Mouse (Mus musculus): ENCODE measurements around the gene Guca2b.
"Not testable (repeated sequence)": the region's sequence is repeated elsewhere in the genome, so short reads cannot be mapped to it uniquely, and the experiment has no call there.

The Guca2b gene

GRCm38 (mm10) chr4:119642666-119643065 lies 16.1 kb downstream of the Guca2b start:
- DNase-seq = no peak

- no peak for DNase-seq
These were observed 20.1 kb downstream of the Guca2b start for GRCm38 (mm10) chr4:119638656-119639055.

GRCm38 (mm10) chr4:119637946-119638345 lies 20.8 kb downstream of the Guca2b start:
- no peak for DNase-seq

- DNase-seq = no peak
These were observed 21.4 kb downstream of the Guca2b start, which contains the start of gene Guca2a for GRCm38 (mm10) chr4:119637176-119637845. Gene Guca2a (plus strand): TSS chr4:119637704.

- DNase-seq = no peak
These were observed 22.0 kb downstream of the Guca2b start for GRCm38 (mm10) chr4:119636731-119637130.

- DNase-seq = no peak
These were observed 23.1 kb downstream of the Guca2b start for GRCm38 (mm10) chr4:119635686-119636085.

DNA sequence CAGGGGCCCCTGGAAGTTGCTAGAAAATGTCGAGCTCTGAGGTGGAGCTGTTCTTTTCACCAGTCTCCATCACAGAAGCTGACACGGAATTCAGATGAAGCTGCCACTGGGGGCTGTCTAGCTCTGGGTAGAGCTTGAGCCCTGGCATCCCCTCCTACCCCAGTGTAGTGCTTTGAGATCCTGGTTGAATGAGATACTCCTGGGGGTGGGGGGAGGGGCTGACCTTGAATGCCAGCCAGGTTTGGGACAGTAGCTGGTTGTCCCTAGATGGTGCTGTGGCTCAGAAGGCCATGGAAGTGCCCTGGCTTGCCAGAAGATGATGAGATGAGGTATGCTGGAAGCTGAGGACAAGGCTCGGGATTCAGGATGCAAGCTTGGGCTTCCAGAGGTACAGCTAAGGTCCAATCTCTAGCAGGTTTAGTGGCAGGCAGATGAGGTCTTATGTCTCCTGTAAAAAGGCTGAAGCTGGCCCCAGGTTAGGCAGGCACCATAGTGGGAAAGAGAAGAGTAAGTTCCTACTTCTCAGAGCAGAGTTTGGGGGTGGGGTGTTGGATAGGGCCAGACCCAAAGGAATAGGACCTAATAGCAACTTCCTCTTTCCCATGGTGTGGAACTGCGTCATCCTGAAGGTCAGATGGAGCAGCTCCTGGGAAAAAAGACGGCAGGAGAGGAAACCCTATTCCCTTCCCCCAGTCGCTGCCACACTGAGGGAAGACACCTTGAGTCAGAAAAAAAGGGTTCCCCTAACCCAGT lies 23.7 kb downstream of the Guca2b start:
- DNase-seq = no peak

DNA sequence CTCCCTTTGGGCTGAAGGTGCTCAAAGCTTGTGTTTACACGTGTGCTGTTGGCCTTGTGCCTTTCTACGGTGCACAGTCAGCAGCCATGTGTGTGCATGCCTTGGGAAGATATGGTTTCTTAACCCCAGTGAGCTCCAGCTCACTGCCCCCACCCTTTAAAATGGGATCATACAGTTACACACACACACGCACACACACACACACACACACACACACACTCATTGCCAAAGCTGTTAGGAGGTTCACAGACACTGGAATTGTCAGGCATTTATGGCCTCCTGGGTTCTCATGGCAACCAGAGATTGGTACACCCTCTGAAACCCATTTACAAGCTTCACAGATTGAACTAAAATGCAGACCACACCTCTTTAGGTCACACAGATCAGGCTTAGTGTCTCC lies 24.8 kb downstream of the Guca2b start:
- no peak for DNase-seq

DNA sequence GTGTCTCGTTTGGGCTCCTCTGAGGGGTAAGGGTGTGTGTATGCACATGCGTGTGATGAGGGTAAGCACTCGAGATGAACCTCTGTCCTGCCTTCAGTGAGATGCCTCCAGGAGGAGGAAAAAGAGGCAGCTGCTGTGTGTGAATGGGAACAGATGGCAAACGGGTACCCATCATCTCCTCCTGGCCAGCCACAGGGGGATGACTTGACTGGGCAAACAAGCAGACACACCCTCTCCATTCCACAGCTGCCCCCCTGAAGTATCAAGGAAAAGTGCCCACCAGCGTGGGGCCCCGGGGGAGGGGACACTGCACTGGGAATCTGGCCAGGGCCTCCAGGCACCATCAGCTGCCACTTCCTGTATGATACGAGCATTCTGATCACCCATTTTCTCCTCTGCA lies 25.4 kb downstream of the Guca2b start:
- DNase-seq = no peak

DNA sequence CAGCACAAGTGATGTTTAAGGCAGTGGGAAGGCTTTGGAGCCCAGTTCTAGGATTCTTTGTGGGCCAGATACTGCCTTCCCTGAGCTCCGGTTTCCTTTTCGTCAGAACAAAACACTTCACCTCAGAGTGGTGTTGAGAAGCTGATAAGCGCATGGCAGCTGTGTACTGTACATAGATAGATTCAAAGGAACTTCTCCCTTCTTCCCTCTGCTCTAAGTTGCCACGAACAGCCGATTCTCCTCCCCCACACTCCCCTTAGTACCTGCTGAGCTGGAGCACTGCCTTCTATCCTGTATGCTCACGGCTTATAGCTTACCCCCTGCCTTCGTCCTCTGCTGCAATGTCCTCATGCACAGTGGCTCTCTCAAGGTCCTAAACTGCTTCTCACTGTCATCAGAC lies 26.0 kb downstream of the Guca2b start:
- DNase-seq = no peak

DNA sequence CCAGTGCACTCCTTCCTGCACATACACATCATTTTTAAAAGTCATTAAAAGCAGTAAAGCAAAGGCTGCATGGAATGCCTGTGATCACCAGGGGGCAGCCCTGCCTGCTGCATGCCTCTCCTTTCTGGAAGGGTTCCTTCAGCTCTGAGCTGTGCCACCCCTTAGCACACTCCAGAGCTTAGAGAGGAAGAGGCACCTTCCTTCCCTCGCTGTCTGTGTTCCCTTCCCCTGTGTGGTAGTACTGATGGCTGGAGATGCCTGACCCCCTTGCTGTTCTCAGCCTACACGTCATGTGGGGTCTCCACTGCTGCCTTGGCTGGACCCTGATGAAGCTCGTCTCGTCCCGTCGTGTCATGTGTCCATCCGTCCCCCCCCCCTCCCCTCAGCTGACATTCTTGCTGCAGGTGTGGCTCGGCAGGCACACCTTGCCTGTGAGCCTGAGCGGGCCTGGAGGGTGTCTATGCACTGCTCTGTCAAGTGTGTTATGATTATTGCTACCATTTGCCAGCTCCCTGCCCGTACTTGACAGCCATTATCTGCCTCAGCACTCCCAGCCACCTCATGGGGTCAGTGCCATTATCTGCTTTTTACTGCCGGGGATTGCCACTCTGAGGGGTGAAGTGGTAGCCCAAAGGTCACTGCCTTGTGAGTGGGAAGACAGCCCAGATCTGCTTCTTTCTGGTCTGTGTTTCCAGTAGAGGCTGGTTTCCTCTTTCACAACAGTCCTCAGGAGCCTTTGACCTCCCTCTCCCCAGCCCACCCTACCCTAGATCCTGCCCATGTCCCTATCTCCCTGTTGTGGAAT lies 27.4 kb downstream of the Guca2b start:
- DNase-seq = peak; percentile 50

- not testable (repeated sequence) for DNase-seq
These were observed 30.4 kb downstream of the Guca2b start for GRCm38 (mm10) chr4:119628363-119628762.

GRCm38 (mm10) chr4:119627317-119627716 lies 31.4 kb downstream of the Guca2b start:
- no peak for DNase-seq

DNA sequence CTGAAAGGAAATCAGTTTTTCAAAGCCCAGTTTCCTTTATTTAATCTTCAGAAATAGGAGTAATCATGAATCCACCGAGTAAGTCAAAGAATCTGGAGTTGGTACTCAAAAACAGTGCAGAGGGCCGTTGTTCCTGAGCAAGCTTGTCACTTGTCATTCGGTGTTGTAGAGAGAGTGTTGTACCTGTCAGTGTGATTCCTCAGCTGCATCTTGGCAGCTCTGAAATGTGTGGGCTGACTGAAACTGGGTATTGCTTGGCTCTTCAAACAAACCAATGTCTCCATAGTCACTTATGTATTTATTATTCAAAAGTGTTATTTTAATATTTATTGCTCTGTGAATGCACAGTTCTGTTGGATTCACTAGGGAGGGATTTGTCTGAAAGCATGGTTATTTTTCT lies 31.9 kb downstream of the Guca2b start:
- no peak for DNase-seq

DNA sequence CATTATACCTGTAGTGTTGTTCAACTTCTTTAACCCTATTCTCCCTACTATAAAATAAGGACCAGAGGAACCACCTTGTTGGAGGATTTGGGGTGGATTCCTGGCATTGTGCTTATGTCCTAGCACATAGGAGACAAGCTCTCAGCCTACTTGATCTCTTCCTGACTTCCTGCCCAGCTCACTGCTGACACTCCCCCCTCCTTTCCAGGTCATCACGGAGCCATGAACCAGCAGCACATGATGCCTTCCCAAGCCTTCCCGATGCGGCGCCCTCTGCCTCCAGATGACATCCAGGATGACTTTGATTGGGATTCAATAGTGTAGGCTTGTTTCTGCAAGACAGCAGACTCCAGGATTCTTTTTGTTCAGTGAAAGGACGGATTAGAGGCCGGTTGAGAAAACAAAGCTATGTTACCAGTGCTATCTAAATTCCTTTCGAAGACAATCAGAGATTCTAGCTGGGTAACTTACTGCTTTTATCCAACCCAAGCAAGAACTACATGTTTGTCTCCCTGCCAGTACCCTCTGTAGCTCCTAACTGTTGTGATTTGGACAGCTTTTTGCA lies 32.6 kb downstream of the Guca2b start:
- no peak for DNase-seq

GRCm38 (mm10) chr4:119614724-119615123 lies 44.0 kb downstream of the Guca2b start:
- no peak for DNase-seq

DNA sequence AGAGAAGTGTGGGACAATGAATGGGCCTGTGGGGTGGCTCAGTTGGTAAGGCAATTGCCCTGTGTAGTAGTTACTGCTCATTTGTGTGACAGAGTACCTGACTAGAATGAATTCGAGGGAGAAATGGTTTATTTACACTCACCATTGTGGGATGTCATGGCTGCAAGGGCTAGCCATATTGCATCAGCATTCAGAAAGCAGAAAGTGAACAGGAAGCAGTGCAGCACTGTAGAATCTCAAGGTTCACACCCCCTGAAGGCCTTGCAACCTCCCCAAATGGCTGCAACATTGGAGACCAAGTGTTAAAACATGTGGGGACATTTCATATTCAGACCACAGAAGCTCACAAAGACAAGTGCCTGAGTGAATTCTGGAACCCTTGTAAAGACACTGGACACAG lies 44.7 kb downstream of the Guca2b start:
- no peak for DNase-seq

GRCm38 (mm10) chr4:119609488-119609887 lies 49.3 kb downstream of the Guca2b start:
- DNase-seq = no peak
